Mouse (Mus musculus) embryonic facial prominence, embryonic 11.5 days (tissue): Measurements from ENCODE around the gene Bmpr1b. TPM values are rescaled to one million over a fixed set of nuclear protein-coding genes. Genes with fewer than 3 reads are reported as not detected.

Source experiments
- ATAC-seq: fragments of 200-750 bp; cut with Nextera tagmentation; replicated peaks from 2 replicates; pipeline ENCODE4 v1.8.0; 2017; ENCODE audit warnings: low read depth; ENCODE audit not compliant: insufficient number of reproducible peaks, low FRiP score, low TSS enrichment
- DNase-seq: peaks from one replicate; pipeline ENCODE4 v3.0.0-alpha.2; 2015; ENCODE audit warnings: low spot score
- H3K27ac ChIP-seq: fragments of 300-500 bp; sonication (generic); replicated peaks from 2 replicates; pipeline ENCODE4 v1.5.1; 2014; ENCODE audit warnings: mild to moderate bottlenecking, low read depth, low read length, control low read depth
- H3K27me3 ChIP-seq: fragments of 300-500 bp; sonication (generic); 2 replicates; pipeline ENCODE4 v1.6.1; 2014; ENCODE audit warnings: mild to moderate bottlenecking, low read length, moderate library complexity, mixed read lengths; ENCODE audit not compliant: control insufficient read depth, insufficient read depth
- H3K36me3 ChIP-seq: fragments of 300-500 bp; sonication (generic); replicated peaks from 2 replicates; pipeline ENCODE4 v1.6.1; 2014; ENCODE audit warnings: low read depth, mild to moderate bottlenecking, low read length, moderate library complexity, mixed read lengths; ENCODE audit not compliant: control insufficient read depth, insufficient read depth
- H3K4me1 ChIP-seq: fragments of 300-500 bp; sonication (generic); 2 replicates; pipeline ENCODE4 v1.6.1; 2014; ENCODE audit warnings: low read length, mixed read lengths; ENCODE audit not compliant: control insufficient read depth, insufficient read depth
- H3K4me2 ChIP-seq: fragments of 300-500 bp; sonication (generic); 2 replicates; pipeline ENCODE4 v1.6.1; 2014; ENCODE audit warnings: low read depth, mild to moderate bottlenecking, control low read depth, low read length, moderate library complexity
- H3K4me3 ChIP-seq: fragments of 300-500 bp; sonication (generic); 2 replicates; pipeline ENCODE4 v1.5.1; 2014; ENCODE audit warnings: low read depth, low read length, control low read depth
- H3K9ac ChIP-seq: fragments of 300-500 bp; sonication (generic); replicated peaks from 2 replicates; pipeline ENCODE4 v1.6.1; 2014; ENCODE audit warnings: mild to moderate bottlenecking, control low read depth, low read length
- H3K9me3 ChIP-seq: fragments of 300-500 bp; sonication (generic); replicated peaks from 2 replicates; pipeline ENCODE4 v1.6.1; 2016; ENCODE audit warnings: mild to moderate bottlenecking, low read length, inconsistent platforms, mixed read lengths; ENCODE audit not compliant: control insufficient read depth
- WGBS: fragments of 180-500 bp; shearing (Covaris S2); extraction: QIAGEN DNeasy Blood & Tissue Kit; methylation state at CpG from one replicate; pipeline ENCODE4 v1.1.7; 2014; 5-methylcytosine and 5-hydroxymethylcytosine counted together
- polyA plus RNA-seq: library from polyadenylated mRNA; unstranded; fragments of >200 nt; fragmentation: Nextera tagmentation; extraction: Ambion mirVana; gene quantifications from 2 replicates; pipeline ENCODE4 v1.2.1, GENCODE M21; 2014

Bmpr1b gene
- 11.8 and 14.2 TPM in 2 replicates for polyA plus RNA-seq

DNA sequence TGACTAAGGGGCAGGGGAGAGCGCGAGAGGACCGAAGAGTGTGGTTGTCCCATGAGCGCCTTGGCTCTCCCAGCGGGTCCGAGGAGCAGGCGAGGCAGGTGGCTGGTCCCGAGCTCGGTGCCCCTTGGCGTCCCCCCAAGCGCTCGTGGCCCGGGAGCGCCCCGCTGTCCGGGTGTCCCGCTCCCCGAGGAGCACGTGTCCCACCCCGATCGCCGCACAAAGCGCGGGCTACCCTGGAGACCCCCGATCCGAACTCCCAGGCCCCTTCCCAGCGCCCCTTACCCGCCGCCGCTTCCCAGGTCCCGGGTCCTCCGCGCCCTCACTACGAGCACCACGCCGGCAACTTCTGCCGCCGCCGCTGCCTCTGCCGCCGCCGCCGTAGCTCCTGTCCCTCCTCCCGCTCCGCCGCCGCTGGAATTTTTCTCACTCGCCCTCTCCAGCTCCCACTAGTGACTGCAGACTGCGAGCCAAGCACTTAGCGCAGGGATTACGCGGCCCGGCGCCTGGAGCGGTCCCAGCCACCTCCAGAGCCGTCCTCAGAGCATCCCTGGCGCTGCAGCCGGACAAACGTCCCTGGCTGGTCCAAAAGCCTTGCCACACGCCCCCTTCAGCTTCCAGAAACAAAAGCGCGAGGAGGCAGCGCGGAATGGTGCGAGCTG lies at the start of gene Bmpr1b:
TSS of gene Bmpr1b (minus strand) at position 563 of the 659 bp plus-strand sequence.
- Histone ChIP-seq H3K27me3 (peaks cover 4% of the 10 kb centered on the region; the same call in 1 of the 2 replicates), H3K9me3 (no peaks in the 10 kb centered on the region), H3K4me1 (no peaks in the 10 kb centered on the region; the same call in 1 of the 2 replicates), H3K4me3 (peak within 1 kb of the TSS; percentile 67), H3K4me2 (peak within 1 kb of the TSS; percentile 83), H3K9ac (peak within 1 kb of the TSS; percentile 86), H3K27ac (peak within 1 kb of the TSS; percentile 89), H3K36me3 (no peaks in the 10 kb centered on the region)
- peak; percentile 85 for DNase-seq
- WGBS = under 1% methylated on average over 60 of the region's 65 CpGs
- peak; percentile 87 for ATAC-seq

- Histone ChIP-seq H3K4me1 (no peaks in the 10 kb centered on the region), H3K4me2 (no peak overlapping the region), H3K9ac (no peak overlapping the region), H3K9me3 (no peaks in the 10 kb centered on the region), H3K36me3 (no peaks in the 10 kb centered on the region), H3K4me3 (no peak overlapping the region), H3K27ac (no peak overlapping the region), H3K27me3 (no peaks in the 10 kb centered on the region)
- ATAC-seq (no peak), DNase-seq (peak; percentile 72)
- 38% methylated on average over 2 of the region's 2 CpGs for WGBS
These were observed 43.6 kb upstream of the Bmpr1b start for GRCm38 (mm10) chr3:142212821-142213220.

DNA sequence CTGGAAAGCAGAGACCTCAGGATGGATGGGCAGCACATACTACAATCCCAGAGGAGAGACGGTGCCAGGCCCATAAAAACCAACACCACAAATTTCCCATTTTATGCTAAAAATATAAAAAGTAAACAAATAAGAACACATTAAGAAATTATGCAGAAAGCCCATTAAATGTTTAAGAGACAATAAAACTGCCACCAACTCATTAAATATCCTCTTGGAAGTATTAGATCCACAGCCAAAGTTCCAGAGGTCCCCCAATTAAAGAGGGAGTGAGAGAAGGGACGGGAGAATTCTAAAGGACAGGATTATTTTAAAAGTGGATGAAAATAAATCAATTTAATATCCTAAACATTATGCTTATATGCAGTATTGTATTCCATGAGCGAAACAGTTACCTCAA lies 43.0 kb upstream of the Bmpr1b start:
- no peaks in the 10 kb centered on the region for H3K9me3 ChIP-seq
- DNase-seq (no peak), ATAC-seq (no peak)
- no peaks in the 10 kb centered on the region for H3K27me3 ChIP-seq
- WGBS = 84% methylated on average over 3 of the region's 3 CpGs
- no peak overlapping the region for H3K4me2 ChIP-seq
- no peak overlapping the region for H3K9ac ChIP-seq
- H3K36me3 ChIP-seq = no peaks in the 10 kb centered on the region
- H3K4me1 ChIP-seq = no peaks in the 10 kb centered on the region
- no peak overlapping the region for H3K27ac ChIP-seq
- H3K4me3 ChIP-seq = no peak overlapping the region

- H3K4me3 ChIP-seq = no peak overlapping the region
- H3K4me2 ChIP-seq = no peak overlapping the region
- H3K36me3 ChIP-seq = no peaks in the 10 kb centered on the region
- H3K9me3 ChIP-seq = no peaks in the 10 kb centered on the region
- no peak overlapping the region for H3K27ac ChIP-seq
- H3K9ac ChIP-seq = no peak overlapping the region
- H3K4me1 ChIP-seq = no peaks in the 10 kb centered on the region
- DNase-seq = no peak
- 64% methylated on average over 6 of the region's 6 CpGs for WGBS
- ATAC-seq = no peak; the same call in 1 of the 2 replicates
- H3K27me3 ChIP-seq = no peaks in the 10 kb centered on the region
These were observed 40.8 kb upstream of the Bmpr1b start for GRCm38 (mm10) chr3:142209981-142210380.

GRCm38 (mm10) chr3:142209057-142209456 lies 39.8 kb upstream of the Bmpr1b start:
- Histone ChIP-seq H3K4me2 (no peak overlapping the region), H3K27me3 (no peaks in the 10 kb centered on the region), H3K36me3 (no peaks in the 10 kb centered on the region), H3K4me1 (no peaks in the 10 kb centered on the region), H3K9ac (no peak overlapping the region), H3K4me3 (no peak overlapping the region), H3K9me3 (no peaks in the 10 kb centered on the region), H3K27ac (no peak overlapping the region)
- DNase-seq (no peak), ATAC-seq (no peak)
- WGBS = 76% methylated on average over 11 of the region's 11 CpGs

GRCm38 (mm10) chr3:142207488-142207887 lies 38.3 kb upstream of the Bmpr1b start:
- H3K27ac ChIP-seq = no peak overlapping the region
- ATAC-seq = no peak
- no peaks in the 10 kb centered on the region for H3K36me3 ChIP-seq
- DNase-seq = no peak
- H3K27me3 ChIP-seq = no peaks in the 10 kb centered on the region
- no peak overlapping the region for H3K9ac ChIP-seq
- 93% methylated on average over 6 of the region's 6 CpGs for WGBS
- H3K4me1 ChIP-seq = no peaks in the 10 kb centered on the region
- no peak overlapping the region for H3K4me3 ChIP-seq
- no peak overlapping the region for H3K4me2 ChIP-seq
- no peaks in the 10 kb centered on the region for H3K9me3 ChIP-seq

GRCm38 (mm10) chr3:142206316-142206715 lies 37.1 kb upstream of the Bmpr1b start:
- Histone ChIP-seq H3K4me1 (no peaks in the 10 kb centered on the region), H3K27ac (no peak overlapping the region), H3K9me3 (no peaks in the 10 kb centered on the region), H3K4me3 (no peak overlapping the region), H3K36me3 (no peaks in the 10 kb centered on the region), H3K27me3 (no peaks in the 10 kb centered on the region), H3K9ac (no peak overlapping the region), H3K4me2 (no peak overlapping the region)
- ATAC-seq = no peak
- no peak for DNase-seq
- 87% methylated on average over 3 of the region's 3 CpGs for WGBS

- Histone ChIP-seq H3K4me1 (no peaks in the 10 kb centered on the region), H3K36me3 (no peaks in the 10 kb centered on the region), H3K4me2 (no peak overlapping the region), H3K4me3 (no peak overlapping the region), H3K27ac (no peak overlapping the region), H3K9me3 (0 out of 2 replicates have a peak, but pooled peaks cover 2% of the 10 kb centered on the region), H3K9ac (no peak overlapping the region), H3K27me3 (no peaks in the 10 kb centered on the region)
- DNase-seq (no peak), ATAC-seq (no peak)
- WGBS = 83% methylated on average over 8 of the region's 8 CpGs
These were observed 26.9 kb upstream of the Bmpr1b start for GRCm38 (mm10) chr3:142196142-142196541.
